Mouse (Mus musculus): ENCODE measurements around the gene Coro6. TPM values are rescaled to one million over a fixed set of nuclear protein-coding genes. Genes with fewer than 3 reads are reported as not detected.

Gene Coro6
- 15.7 and 67.0 TPM in 2 replicates for polyA plus RNA-seq (2012; rRNA removed; ENCODE audit: low replicate concordance)

DNA sequence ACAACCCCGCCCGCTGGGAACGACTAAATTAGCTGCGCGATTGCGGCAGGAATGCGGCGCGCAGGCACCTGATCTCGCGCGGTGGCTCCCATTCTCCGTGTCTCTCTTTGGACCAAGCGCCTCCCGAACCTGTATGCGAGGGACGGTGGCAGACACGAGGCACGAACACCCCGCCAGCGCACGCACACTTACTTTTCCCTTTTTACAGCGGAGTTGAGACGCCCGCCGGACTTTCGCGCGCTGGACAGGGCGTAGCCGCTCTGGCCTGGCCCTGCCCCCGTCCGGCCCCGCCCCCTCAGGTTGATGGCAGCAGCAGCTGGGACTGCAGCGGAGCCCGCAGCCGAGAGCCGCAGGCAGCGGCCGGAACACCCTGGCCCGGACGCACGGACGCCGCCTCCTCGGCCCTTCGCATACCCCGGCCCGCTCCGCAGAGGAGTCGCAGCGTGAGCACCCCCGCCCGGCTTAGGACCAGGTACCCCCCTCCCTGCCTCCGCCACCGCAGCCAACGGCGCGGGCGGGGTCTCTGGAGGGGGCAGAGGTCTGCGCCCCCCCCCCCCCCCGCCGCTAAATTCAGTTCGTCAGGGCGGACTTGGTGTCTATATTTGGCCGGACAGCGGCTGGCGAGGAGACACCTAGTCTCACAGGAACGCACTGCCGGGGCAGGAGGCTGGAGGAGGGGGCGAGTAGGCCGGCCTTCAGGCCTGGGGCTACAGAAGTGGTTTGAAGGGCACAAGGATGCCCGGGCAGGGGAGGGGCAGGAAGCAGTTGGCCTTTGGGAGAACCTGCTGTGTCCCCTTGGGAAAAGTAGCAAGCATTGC is at the start of gene Coro6:
TSS of gene Coro6 (plus strand) at position 129 of the 818 bp plus-strand sequence.

DNA sequence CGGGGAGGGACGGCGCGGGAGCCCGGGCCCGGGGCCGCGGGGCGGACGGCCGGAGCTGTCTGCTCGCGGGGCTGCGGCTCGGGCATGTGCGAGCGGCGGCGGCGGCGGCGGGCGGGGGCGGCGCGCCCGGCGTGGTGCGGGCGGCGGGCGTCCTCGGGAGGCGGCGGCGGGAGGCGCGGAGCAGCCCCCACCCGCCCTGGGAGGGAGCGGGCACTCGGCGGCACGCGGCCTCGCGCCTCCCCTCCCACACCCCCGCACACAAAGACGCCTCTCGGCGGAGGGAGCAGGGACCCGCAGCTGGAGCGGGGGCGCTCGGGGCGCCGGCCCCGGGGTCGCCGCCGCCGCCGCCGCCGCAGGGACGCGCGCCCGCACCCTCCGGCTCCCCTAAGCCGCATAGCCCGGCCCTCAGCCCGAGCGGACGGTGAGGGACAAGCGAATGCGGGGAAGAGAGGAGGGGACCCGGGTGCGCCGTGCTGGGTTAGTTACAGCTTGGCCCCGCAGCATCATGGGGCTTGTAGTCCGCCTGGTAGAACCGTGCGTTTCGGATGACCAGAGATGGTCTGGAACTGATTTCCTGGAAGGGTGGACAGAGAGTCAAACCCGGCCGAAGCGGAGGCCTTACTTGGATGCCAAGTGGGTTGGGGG is 27.5 kb downstream of the Coro6 start, which contains the start of gene Ankrd13b:
TSS of gene Ankrd13b (minus strand) at position 88 of the 645 bp plus-strand sequence.

DNA sequence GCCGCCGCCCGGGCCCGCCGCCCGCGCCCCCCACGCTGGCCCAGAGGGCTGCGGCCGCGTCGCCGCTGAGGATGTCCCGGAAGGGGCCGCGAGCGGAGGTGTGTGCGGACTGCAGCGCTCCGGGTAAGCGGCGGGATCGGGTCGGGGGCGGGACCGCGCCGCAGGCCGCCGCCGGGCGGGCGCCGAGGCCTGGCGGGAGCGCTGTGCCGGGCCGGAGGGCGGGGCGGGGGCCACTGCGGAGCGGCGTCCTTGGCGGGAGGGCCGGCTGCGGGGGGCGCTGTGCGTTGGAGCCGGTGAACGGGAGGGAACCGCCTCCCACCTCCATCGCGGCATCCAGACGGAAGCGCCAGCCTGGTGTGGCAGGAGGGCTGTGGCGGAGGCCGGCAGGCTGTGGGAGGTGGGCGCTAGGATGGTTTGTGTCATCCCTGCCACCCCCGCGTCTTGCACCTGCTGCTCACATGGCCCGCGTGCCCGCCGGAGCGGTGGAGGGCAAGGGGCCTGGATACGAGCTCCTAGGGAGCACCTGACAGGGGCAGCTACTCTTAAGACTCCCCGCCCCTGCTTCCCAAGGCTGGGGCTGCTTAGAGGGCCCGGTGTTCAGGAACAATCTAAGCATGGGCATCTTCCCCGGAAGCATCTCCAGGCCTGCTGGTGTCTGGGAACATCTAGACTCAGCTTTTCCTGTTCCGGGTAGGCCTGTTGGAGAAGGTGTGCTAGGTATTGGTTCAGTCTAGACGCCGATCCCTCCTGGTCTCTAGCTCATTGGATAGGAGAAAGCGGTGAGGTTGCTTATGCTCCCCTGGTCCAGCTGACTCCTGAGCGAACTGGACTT is 31.5 kb downstream of the Coro6 start, which contains the start of gene Git1:
TSS of gene Git1 (plus strand) at position 51 of the 832 bp plus-strand sequence.

GRCm38 (mm10) chr11:77514832-77515636 is 52.8 kb downstream of the Coro6 start, which contains the start of gene Abhd15:
Abhd15 (plus strand) TSS chr11:77515121.

DNA sequence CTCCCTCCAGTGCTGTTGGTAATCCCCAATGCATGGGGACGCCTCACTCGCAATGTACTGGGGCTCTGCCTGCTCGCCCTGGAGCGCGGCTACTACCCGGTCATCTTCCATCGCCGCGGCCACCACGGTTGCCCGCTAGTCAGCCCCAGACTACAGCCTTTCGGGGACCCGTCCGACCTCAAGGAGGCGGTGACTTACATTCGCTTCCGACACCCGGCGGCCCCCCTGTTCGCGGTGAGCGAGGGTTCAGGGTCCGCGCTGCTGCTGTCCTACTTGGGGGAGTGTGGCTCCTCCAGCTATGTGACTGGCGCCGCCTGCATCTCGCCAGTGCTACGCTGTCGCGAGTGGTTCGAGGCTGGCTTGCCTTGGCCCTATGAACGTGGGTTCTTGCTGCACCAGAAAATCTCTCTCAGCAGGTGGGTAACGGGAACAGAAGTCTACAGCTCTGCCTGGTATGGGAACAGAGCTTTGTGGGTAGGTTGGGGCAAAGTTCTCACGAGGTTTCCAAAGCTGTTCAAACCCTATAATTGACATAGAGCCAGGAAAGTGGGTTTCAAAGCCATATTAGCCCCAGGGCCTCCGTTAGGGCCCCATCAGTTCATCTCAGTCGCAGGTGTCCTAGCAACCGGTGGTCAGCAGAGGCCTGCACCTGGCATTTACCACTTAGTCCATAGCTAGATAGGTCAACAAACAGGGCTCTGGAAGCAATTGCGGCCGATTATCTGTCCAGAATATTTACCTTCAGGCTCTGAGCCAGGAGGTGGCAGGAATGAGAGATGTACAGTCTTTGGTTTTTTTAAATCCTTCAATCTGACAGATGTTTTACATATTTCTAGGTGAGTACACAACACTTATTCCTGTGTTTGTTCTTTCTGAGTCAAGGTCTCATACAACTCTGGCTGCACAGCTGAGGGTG is 53.7 kb downstream of the Coro6 start, which contains the start of gene Trp53i13:
TSS of gene Trp53i13 (minus strand) at position 344 of the 916 bp plus-strand sequence.

DNA sequence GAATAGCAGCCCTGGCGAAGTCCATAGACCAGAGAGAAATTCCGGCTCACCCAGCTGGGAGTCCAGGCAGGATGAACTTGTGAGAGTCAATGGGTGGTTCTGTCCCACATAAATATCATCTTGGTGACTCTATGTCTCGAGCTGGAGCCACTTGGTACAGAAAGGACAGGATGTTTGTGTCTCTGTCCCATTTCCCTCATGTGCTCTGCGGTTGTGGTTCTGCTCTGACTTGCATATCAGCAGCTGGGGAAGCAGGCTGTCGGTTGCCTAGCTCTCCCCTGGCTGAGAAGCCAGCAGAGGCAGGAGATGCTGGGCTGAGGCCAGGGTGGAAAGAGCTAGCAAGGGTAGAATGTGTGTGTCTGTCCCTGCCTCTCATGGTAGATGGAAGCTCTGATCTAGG is 56.8 kb downstream of the Coro6 start, which contains the start of gene Gm10392:
TSS of gene Gm10392 (minus strand) at position 156 of the 400 bp plus-strand sequence.

Other genes with a start within 250 kb of the Coro6 start
- gene Ssh2, start 246.1 kb upstream of the Coro6 start, polyA plus RNA-seq (2012; rRNA removed; ENCODE audit: low replicate concordance): 23.0 and 34.1 TPM in 2 replicates
- 34.9 and 45.6 TPM in 2 replicates for gene Ankrd13b, start 27.3 kb downstream of the Coro6 start, polyA plus RNA-seq (2012; rRNA removed; ENCODE audit: low replicate concordance)
- gene Git1, start 31.2 kb downstream of the Coro6 start, polyA plus RNA-seq (2012; rRNA removed; ENCODE audit: low replicate concordance): 60.1 and 92.3 TPM in 2 replicates
- 24.1 and 48.2 TPM in 2 replicates for gene Abhd15, start 52.7 kb downstream of the Coro6 start, polyA plus RNA-seq (2012; rRNA removed; ENCODE audit: low replicate concordance)
- 32.3 and 56.0 TPM in 2 replicates for gene Trp53i13, start 53.6 kb downstream of the Coro6 start, polyA plus RNA-seq (2012; rRNA removed; ENCODE audit: low replicate concordance)
- 0.13 and 0.19 TPM in 2 replicates for gene Gm10392, start 56.8 kb downstream of the Coro6 start, polyA plus RNA-seq (2012; rRNA removed; ENCODE audit: low replicate concordance)
- 3.4 and 8.1 TPM in 2 replicates for gene Taok1, start 145.4 kb downstream of the Coro6 start, polyA plus RNA-seq (2012; rRNA removed; ENCODE audit: low replicate concordance)
- 13.6 and 24.4 TPM in 2 replicates for gene Nufip2, start 223.7 kb downstream of the Coro6 start, polyA plus RNA-seq (2012; rRNA removed; ENCODE audit: low replicate concordance)

Measured in mammary gland, adult 2 months (tissue).